Mouse (Mus musculus) liver, embryonic 13.5 days (tissue): ENCODE measurements around the gene Gpatch2l. TPM values are rescaled to one million over a fixed set of nuclear protein-coding genes. Genes with fewer than 3 reads are reported as not detected.

Experiments used
- ATAC-seq: fragments of 200-750 bp; cut with Nextera tagmentation; 2 replicates; pipeline ENCODE4 v1.8.0; 2017; ENCODE audit warnings: low read depth, mild to moderate bottlenecking, moderate number of reproducible peaks, moderate library complexity
- DNase-seq: peaks from one replicate; pipeline ENCODE4 v3.0.0; 2022
- H3K27ac ChIP-seq: fragments of 300-500 bp; sonication (generic); 2 replicates; pipeline ENCODE4 v1.5.1; 2015; ENCODE audit warnings: moderate library complexity, mild to moderate bottlenecking, inconsistent platforms
- H3K27me3 ChIP-seq: fragments of 300-500 bp; sonication (generic); 2 replicates; pipeline ENCODE4 v1.6.1; 2015; ENCODE audit warnings: mild to moderate bottlenecking, inconsistent platforms
- H3K36me3 ChIP-seq: fragments of 300-500 bp; sonication (generic); 2 replicates; pipeline ENCODE4 v1.6.1; 2015; ENCODE audit warnings: mild to moderate bottlenecking, inconsistent platforms
- H3K4me1 ChIP-seq: fragments of 300-500 bp; sonication (generic); replicated peaks from 2 replicates; pipeline ENCODE4 v1.6.1; 2015; ENCODE audit warnings: inconsistent platforms
- H3K4me2 ChIP-seq: fragments of 300-500 bp; sonication (generic); 2 replicates; pipeline ENCODE4 v1.6.1; 2015; ENCODE audit warnings: inconsistent platforms, mild to moderate bottlenecking, moderate library complexity
- H3K4me3 ChIP-seq: fragments of 300-500 bp; sonication (generic); replicated peaks from 2 replicates; pipeline ENCODE4 v1.5.1; 2015; ENCODE audit warnings: mild to moderate bottlenecking, inconsistent platforms
- H3K9ac ChIP-seq: fragments of 300-500 bp; sonication (generic); 2 replicates; pipeline ENCODE4 v1.6.1; 2015; ENCODE audit warnings: mild to moderate bottlenecking, inconsistent platforms
- H3K9me3 ChIP-seq: fragments of 300-500 bp; sonication (generic); replicated peaks from 2 replicates; pipeline ENCODE4 v1.6.1; 2016; ENCODE audit warnings: inconsistent platforms
- WGBS: fragments of 180-500 bp; shearing (Covaris S2); methylation state at CpG from one replicate; pipeline ENCODE4 v1.1.7; 2015; ENCODE audit not compliant: insufficient replicate concordance; 5-methylcytosine and 5-hydroxymethylcytosine counted together
- polyA plus RNA-seq: library from polyadenylated mRNA; unstranded; fragments of >200 nt; fragmentation: Nextera tagmentation; extraction: Ambion mirVana; gene quantifications from 2 replicates; pipeline ENCODE4 v1.2.1, GENCODE M21; 2015

Gpatch2l gene
- polyA plus RNA-seq: 5.6 and 5.9 TPM in 2 replicates

GRCm38 (mm10) chr12:86241604-86242536 lies at the start of gene Gpatch2l:
Gene Gpatch2l, plus strand, starts transcription at chr12:86241858.
- no peaks in the 10 kb centered on the region for H3K9me3 ChIP-seq
- H3K27ac ChIP-seq: peak within 1 kb of the TSS; percentile 77
- peaks cover 45% of the 10 kb centered on the region for H3K4me1 ChIP-seq
- ATAC-seq (peak; percentile 100), DNase-seq (peak; percentile 94)
- H3K36me3 ChIP-seq: peaks cover 21% of the 10 kb centered on the region
- peak within 1 kb of the TSS; percentile 93 for H3K4me2 ChIP-seq
- H3K9ac ChIP-seq: peak within 1 kb of the TSS; percentile 89
- H3K27me3 ChIP-seq: 0 out of 2 replicates have a peak, but pooled peaks cover 4% of the 10 kb centered on the region
- H3K4me3 ChIP-seq: peak within 1 kb of the TSS; percentile 85
- under 1% methylated on average over 58 of the region's 58 CpGs for WGBS

DNA sequence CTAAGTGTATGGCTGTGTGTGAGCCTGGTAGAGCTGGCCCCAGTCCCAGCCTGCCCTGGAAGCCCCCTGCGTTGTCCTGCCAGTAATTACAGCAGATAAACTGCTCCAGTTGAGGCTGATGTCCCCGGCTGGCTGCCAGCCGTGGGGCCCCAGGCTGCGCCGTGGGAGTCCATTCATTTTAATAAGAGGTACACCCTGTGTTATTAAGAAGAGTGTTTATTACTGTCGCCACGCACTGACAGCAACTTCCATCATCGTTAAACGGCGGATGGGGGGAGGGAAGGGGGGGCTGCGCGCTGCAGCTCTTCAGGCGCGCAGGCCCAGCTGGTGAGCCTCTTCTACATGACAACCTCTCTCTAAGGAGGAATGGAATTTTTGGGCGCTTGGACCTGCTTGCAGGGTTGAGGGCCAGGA lies 49.6 kb upstream of the Gpatch2l start:
- no peak overlapping the region for H3K27ac ChIP-seq
- no peaks in the 10 kb centered on the region for H3K9me3 ChIP-seq
- H3K4me2 ChIP-seq: no peak overlapping the region

GRCm38 (mm10) chr12:86196944-86197343 lies 44.7 kb upstream of the Gpatch2l start:
- H3K4me2 ChIP-seq: no peak overlapping the region
- 70% methylated on average over 7 of the region's 7 CpGs for WGBS
- ATAC-seq (peak; percentile 64; the same call in 1 of the 2 replicates), DNase-seq (no peak)
- H3K4me1 ChIP-seq: no peaks in the 10 kb centered on the region
- no peak overlapping the region for H3K9ac ChIP-seq
- H3K27ac ChIP-seq: no peak overlapping the region
- H3K36me3 ChIP-seq: no peaks in the 10 kb centered on the region
- H3K4me3 ChIP-seq: no peak overlapping the region
- no peaks in the 10 kb centered on the region for H3K27me3 ChIP-seq
- H3K9me3 ChIP-seq: no peaks in the 10 kb centered on the region

More for the DNA sequence above, 49.6 kb upstream of the Gpatch2l start:
- no peak overlapping the region for H3K9ac ChIP-seq
- H3K36me3 ChIP-seq: no peaks in the 10 kb centered on the region
- ATAC-seq (no peak), DNase-seq (no peak)
- H3K4me1 ChIP-seq: no peaks in the 10 kb centered on the region
- 60% methylated on average over 15 of the region's 15 CpGs for WGBS
- H3K27me3 ChIP-seq: peaks cover 3% of the 10 kb centered on the region; the same call in 1 of the 2 replicates
- H3K4me3 ChIP-seq: no peak overlapping the region

- Histone ChIP-seq H3K4me2 (no peak overlapping the region), H3K9ac (no peak overlapping the region), H3K4me3 (no peak overlapping the region), H3K9me3 (no peaks in the 10 kb centered on the region), H3K27me3 (no peaks in the 10 kb centered on the region), H3K27ac (no peak overlapping the region), H3K36me3 (no peaks in the 10 kb centered on the region), H3K4me1 (no peaks in the 10 kb centered on the region)
- no peak for DNase-seq
- 49% methylated on average over 8 of the region's 8 CpGs for WGBS
- no peak for ATAC-seq
Measured at GRCm38 (mm10) chr12:86203443-86204057, 38.1 kb upstream of the Gpatch2l start.

- DNase-seq: no peak
- ATAC-seq: no peak
- Histone ChIP-seq H3K4me1 (no peaks in the 10 kb centered on the region), H3K9me3 (no peaks in the 10 kb centered on the region), H3K9ac (no peak overlapping the region), H3K4me2 (no peak overlapping the region), H3K27me3 (peaks cover 68% of the 10 kb centered on the region), H3K4me3 (no peak overlapping the region), H3K27ac (no peak overlapping the region), H3K36me3 (no peaks in the 10 kb centered on the region)
- 7% methylated on average over 19 of the region's 19 CpGs for WGBS
Measured at GRCm38 (mm10) chr12:86211099-86211520, 30.5 kb upstream of the Gpatch2l start.

GRCm38 (mm10) chr12:86212693-86213470 lies 28.8 kb upstream of the Gpatch2l start:
- no peaks in the 10 kb centered on the region for H3K9me3 ChIP-seq
- no peak overlapping the region for H3K27ac ChIP-seq
- 40% methylated on average over 15 of the region's 15 CpGs for WGBS
- DNase-seq (peak; percentile 16), ATAC-seq (no peak)
- H3K4me3 ChIP-seq: no peak overlapping the region
- no peaks in the 10 kb centered on the region for H3K36me3 ChIP-seq
- peaks cover 10% of the 10 kb centered on the region for H3K4me1 ChIP-seq
- no peak overlapping the region for H3K9ac ChIP-seq
- H3K4me2 ChIP-seq: no peak overlapping the region
- H3K27me3 ChIP-seq: peaks cover 81% of the 10 kb centered on the region

DNA sequence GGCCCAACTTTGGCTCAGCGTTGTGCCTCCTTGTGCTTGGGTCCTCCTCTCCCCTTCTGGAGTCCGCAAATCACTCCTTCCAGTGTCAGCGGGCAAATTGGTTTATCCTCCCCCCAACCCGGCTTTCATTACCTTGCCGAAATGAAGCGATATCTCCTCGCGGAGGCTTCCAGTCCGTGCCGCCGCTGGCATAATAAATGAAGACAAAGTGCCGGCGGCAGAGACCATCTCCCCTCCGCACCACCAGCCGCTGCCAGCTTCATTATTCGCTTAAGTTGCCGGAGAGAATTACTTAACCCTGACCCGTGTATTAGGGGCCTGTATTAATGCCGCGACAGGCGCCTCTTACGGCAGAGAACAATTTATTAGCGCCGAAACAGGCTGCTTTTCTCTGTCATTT lies 27.5 kb upstream of the Gpatch2l start:
- 10% methylated on average over 24 of the region's 24 CpGs for WGBS
- ATAC-seq: no peak

DNA sequence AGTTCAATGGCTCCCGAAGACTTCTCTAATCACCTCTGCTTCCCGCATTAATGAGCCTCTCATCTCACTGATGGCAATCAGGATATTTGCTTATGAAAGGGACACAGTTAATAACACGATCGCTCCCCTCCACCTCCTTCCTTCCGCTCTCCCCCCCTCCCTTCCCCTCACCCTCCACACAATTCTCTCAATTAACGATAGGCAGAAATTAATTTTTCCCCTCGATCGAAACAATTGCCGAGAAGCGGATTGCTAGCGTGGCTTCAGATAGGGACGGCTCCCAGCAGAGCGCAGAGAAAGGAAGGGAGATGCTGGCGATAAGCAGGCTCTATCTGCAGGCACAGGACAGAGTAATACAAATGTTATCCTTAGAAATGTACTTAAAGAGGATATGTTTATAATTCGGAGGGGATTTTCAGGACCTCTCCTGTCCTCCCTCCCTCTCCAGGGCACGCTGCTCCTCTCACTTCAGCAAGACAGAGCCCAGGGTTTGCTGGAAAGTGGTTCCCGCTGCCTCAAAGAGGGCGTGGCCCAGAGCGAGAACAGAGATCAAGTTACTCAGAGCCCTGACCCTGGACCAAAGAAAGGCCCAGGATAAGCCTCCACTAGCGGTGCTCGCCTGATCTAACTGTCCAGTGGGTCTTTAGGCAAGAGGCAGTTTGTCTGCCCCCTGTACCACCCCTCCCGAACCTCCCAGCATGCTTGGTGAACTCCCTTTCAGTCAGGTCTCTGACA lies 24.8 kb upstream of the Gpatch2l start:
- no peak overlapping the region for H3K9ac ChIP-seq
- H3K27me3 ChIP-seq: peaks cover 84% of the 10 kb centered on the region
- H3K4me3 ChIP-seq: no peak overlapping the region
- H3K4me2 ChIP-seq: peak overlapping the region; percentile 42
- H3K9me3 ChIP-seq: no peaks in the 10 kb centered on the region
- peaks cover 32% of the 10 kb centered on the region for H3K4me1 ChIP-seq
- ATAC-seq (no peak), DNase-seq (no peak)
- no peaks in the 10 kb centered on the region for H3K36me3 ChIP-seq
- no peak overlapping the region for H3K27ac ChIP-seq
- 3% methylated on average over 22 of the region's 22 CpGs for WGBS

More for the DNA sequence above, 27.5 kb upstream of the Gpatch2l start:
- no peaks in the 10 kb centered on the region for H3K36me3 ChIP-seq
- peaks cover 10% of the 10 kb centered on the region for H3K4me1 ChIP-seq
- no peak for DNase-seq
- no peak overlapping the region for H3K27ac ChIP-seq
- no peak overlapping the region for H3K4me3 ChIP-seq
- H3K4me2 ChIP-seq: no peak overlapping the region
- H3K27me3 ChIP-seq: peaks cover 87% of the 10 kb centered on the region
- H3K9ac ChIP-seq: no peak overlapping the region
- no peaks in the 10 kb centered on the region for H3K9me3 ChIP-seq

GRCm38 (mm10) chr12:86220200-86221021 lies 21.2 kb upstream of the Gpatch2l start:
- Histone ChIP-seq H3K4me1 (peaks cover 34% of the 10 kb centered on the region), H3K4me3 (peak overlapping the region; percentile 55), H3K4me2 (peak overlapping the region; percentile 82), H3K36me3 (no peaks in the 10 kb centered on the region), H3K27me3 (peaks cover 54% of the 10 kb centered on the region), H3K9me3 (no peaks in the 10 kb centered on the region), H3K27ac (peak overlapping the region; percentile 86), H3K9ac (peak overlapping the region; percentile 71)
- WGBS: 6% methylated on average over 38 of the region's 38 CpGs
- ATAC-seq (peak; percentile 97), DNase-seq (peak; percentile 72)
